Mouse (Mus musculus): Measurements from ENCODE around the gene Ctdspl.

The Ctdspl gene

GRCm38 (mm10) chr9:118919672-118920186 is 6.5 kb upstream of the Ctdspl start:
- no peak for DNase-seq (ENCODE audit: low read depth, low spot score)

- no peak for DNase-seq (ENCODE audit: low read depth, low spot score)
These were observed 5.3 kb upstream of the Ctdspl start for GRCm38 (mm10) chr9:118920798-118921515.

GRCm38 (mm10) chr9:118921926-118922325 is 4.3 kb upstream of the Ctdspl start:
- DNase-seq (ENCODE audit: low read depth, low spot score), result no peak

- DNase-seq (ENCODE audit: low read depth, low spot score), result no peak
These were observed 1.6 kb upstream of the Ctdspl start for GRCm38 (mm10) chr9:118924554-118925085.

- peak; percentile 50 for DNase-seq (ENCODE audit: low read depth, low spot score)
These were observed 755 bp upstream of the Ctdspl start for GRCm38 (mm10) chr9:118925286-118926110.

- DNase-seq (ENCODE audit: low read depth, low spot score), result no peak
These were observed 552 bp downstream of the Ctdspl start for GRCm38 (mm10) chr9:118926688-118927321.

GRCm38 (mm10) chr9:118927501-118927900 is 1.2 kb downstream of the Ctdspl start:
- no peak for DNase-seq (ENCODE audit: low read depth, low spot score)

GRCm38 (mm10) chr9:118928007-118928406 is 1.8 kb downstream of the Ctdspl start:
- no peak for DNase-seq (ENCODE audit: low read depth, low spot score)

- DNase-seq (ENCODE audit: low read depth, low spot score), result no peak
These were observed 2.4 kb downstream of the Ctdspl start for GRCm38 (mm10) chr9:118928656-118929055.

GRCm38 (mm10) chr9:118930611-118931010 is 4.4 kb downstream of the Ctdspl start:
- DNase-seq (ENCODE audit: low read depth, low spot score), result no peak

GRCm38 (mm10) chr9:118933800-118934199 is 7.5 kb downstream of the Ctdspl start:
- DNase-seq (ENCODE audit: low read depth, low spot score), result no peak

GRCm38 (mm10) chr9:118934319-118934718 is 8.1 kb downstream of the Ctdspl start:
- DNase-seq (ENCODE audit: low read depth, low spot score), result no peak

GRCm38 (mm10) chr9:118935098-118935497 is 8.8 kb downstream of the Ctdspl start:
- DNase-seq (ENCODE audit: low read depth, low spot score), result no peak

- DNase-seq (ENCODE audit: low read depth, low spot score), result no peak
These were observed 9.8 kb downstream of the Ctdspl start for GRCm38 (mm10) chr9:118936071-118936470.

- no peak for DNase-seq (ENCODE audit: low read depth, low spot score)
These were observed 11.3 kb downstream of the Ctdspl start for GRCm38 (mm10) chr9:118937515-118937914.

- no peak for DNase-seq (ENCODE audit: low read depth, low spot score)
These were observed 13.2 kb downstream of the Ctdspl start for GRCm38 (mm10) chr9:118939410-118939809.

GRCm38 (mm10) chr9:118939831-118940230 is 13.6 kb downstream of the Ctdspl start:
- no peak for DNase-seq (ENCODE audit: low read depth, low spot score)

- no peak for DNase-seq (ENCODE audit: low read depth, low spot score)
These were observed 14.4 kb downstream of the Ctdspl start for GRCm38 (mm10) chr9:118940591-118941207.

- no peak for DNase-seq (ENCODE audit: low read depth, low spot score)
These were observed 15.8 kb downstream of the Ctdspl start for GRCm38 (mm10) chr9:118942030-118942429.

GRCm38 (mm10) chr9:118943941-118944340 is 17.7 kb downstream of the Ctdspl start:
- no peak for DNase-seq (ENCODE audit: low read depth, low spot score)

- DNase-seq (ENCODE audit: low read depth, low spot score), result no peak
These were observed 18.1 kb downstream of the Ctdspl start for GRCm38 (mm10) chr9:118944388-118944787.

Data from retina, adult 2 months (tissue).